Mouse (Mus musculus): ENCODE measurements at regions not wholly inside any gene's neighbourhood (a gene's known extent, or its start where the extent isn't known, plus 50 kb on each side); places are given as distances from the start of the nearest gene placed in this dataset.

DNA sequence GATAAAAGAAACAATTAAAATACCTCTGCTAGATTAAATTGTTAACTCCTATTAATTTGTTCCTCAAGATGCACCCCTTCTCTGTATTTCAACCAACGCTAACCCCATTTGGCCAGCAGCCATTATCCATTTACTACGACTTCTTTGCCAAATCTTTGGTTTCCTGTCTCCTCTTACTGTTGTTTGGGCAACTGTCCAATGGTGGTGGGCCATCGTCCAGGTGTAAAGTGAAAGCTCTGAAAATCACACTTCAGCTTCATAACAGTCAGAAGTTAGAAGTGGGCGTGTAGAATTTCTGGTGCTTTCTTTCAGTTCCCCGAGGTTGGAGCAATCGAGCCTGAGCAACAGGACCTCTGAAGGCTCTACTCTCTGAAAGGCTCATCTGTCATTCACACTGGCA is 66.8 kb upstream of the Zbtb20 start:
- ChIA-PET POLR2A (no interaction called here), CTCF (no interaction called here)
- no peaks in the 10 kb centered on the region for H3K27me3 ChIP-seq
- in situ Hi-C loops (cut with MboI; ENCODE audit: low pct_unique_long_range_greater_than_20kb): no loop called here
- TF ChIP-seq CTCF (IDR thresholded peaks at IDR 0.05): no peak
- ATAC-seq (no peak), DNase-seq (ENCODE audit: low read depth, low spot score) (no peak)

DNA sequence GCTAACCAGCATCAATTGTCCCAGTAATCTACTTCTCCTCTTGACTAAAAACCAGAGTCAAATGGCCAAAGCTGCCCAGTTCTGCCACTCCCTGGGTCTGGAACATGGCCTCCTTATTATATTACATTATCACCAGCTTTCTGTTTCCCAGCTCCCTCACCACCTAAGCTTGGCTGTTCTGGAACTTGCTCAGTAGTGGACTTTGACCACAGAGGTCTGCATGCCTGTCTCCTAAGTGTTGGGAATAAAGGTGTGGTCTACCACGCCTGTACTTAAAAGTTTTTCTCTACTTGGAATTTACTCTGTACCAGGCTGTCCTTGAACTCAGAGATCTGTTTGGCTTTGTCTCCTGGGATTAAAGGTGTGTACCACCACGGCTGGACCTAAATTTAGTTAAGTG is 68.1 kb upstream of the Zbtb20 start:
- H3K27me3 ChIP-seq: no peaks in the 10 kb centered on the region
- POLR2A ChIA-PET: no interaction called here
- no peak for ATAC-seq
- TF ChIP-seq CTCF (IDR thresholded peaks at IDR 0.05): no peak
- DNase-seq (ENCODE audit: low read depth, low spot score): no peak
- in situ Hi-C loops (cut with MboI; ENCODE audit: low pct_unique_long_range_greater_than_20kb): no loop called here
- CTCF ChIA-PET: no interaction called here

DNA sequence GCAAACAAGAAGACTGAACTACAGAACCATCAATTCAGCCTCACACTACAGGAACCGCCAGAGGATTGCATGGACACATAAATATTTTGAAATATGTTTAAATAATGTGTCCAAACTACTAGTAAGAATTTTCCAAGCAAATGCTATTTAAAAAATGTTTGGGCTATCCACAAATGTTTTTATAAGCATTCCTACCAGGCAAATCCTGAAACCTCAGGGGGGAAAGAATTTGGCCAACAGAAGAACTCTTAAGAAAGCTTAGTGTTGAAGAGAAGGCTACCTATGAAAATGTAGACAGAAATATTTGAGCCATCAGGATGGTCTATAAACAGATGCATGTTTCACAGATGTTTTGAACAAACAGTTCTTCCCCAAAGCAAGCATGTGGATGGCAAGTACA is 72.1 kb upstream of the Zbtb20 start:
- DNase-seq (ENCODE audit: low read depth, low spot score) (peak; percentile 33), ATAC-seq (peak; percentile 93)
- CTCF ChIA-PET: interaction anchor here (1.3 kb wide), 1 partner anchor 9 kb away, joined by 3 read pairs; no protein-coding TSS in a partner anchor
- H3K27me3 ChIP-seq: no peaks in the 10 kb centered on the region
- no peak for TF ChIP-seq CTCF (IDR thresholded peaks at IDR 0.05)
- POLR2A ChIA-PET: no interaction called here
- in situ Hi-C loops (cut with MboI; ENCODE audit: low pct_unique_long_range_greater_than_20kb): no loop called here

DNA sequence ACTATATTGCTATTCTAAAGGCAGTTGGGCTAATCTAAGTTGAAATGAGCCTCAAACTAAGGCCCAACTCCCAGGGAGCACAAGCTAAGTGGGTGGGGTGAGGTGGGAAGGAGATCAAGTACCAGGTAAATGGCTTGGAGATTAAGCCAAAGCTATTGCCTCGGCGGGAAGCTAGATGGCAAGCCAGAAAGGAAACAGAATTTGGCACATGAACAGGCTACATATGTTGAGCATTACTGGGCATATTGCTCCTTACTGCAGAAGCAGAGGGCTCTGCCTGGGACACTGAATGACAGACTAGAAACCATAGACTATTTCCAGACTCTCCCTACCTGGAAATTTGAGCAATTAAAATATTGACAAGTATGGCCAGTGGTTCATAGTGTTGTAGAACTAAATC is 83.1 kb upstream of the Zbtb20 start:
- DNase-seq (ENCODE audit: low read depth, low spot score) (no peak), ATAC-seq (no peak)
- H3K27me3 ChIP-seq: no peaks in the 10 kb centered on the region
- POLR2A ChIA-PET: no interaction called here
- CTCF ChIA-PET: no interaction called here
- in situ Hi-C loops (cut with MboI; ENCODE audit: low pct_unique_long_range_greater_than_20kb): no loop called here
- TF ChIP-seq CTCF (IDR thresholded peaks at IDR 0.05): no peak

DNA sequence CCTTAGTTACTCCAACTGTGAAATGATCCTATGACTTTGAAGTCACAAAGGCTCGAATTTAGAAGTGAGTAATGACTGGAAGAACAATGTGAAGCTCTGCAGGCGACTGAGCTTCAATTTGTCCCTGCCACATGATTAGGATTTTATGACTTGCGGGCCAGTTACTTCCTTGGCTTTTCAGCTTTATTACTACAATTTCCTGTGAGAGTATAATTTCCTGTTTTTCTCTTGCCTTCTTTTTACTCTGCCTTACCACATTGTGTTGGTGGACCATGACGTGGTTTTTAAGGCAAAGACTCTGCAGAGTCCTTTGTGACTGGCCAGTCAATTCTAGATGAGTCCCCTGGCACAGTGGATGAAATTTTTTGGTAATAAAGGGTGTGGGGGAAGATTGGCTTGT is 91.0 kb upstream of the Zbtb20 start:
- TF ChIP-seq CTCF (IDR thresholded peaks at IDR 0.05): no peak
- CTCF ChIA-PET: no interaction called here
- no peaks in the 10 kb centered on the region for H3K27me3 ChIP-seq
- POLR2A ChIA-PET: no interaction called here
- in situ Hi-C loops (cut with MboI; ENCODE audit: low pct_unique_long_range_greater_than_20kb): loop anchor here (5.0 kb wide), 1 partner anchor 507 kb away; no protein-coding TSS in a partner anchor
- ATAC-seq (no peak), DNase-seq (ENCODE audit: low read depth, low spot score) (peak; percentile 3)

DNA sequence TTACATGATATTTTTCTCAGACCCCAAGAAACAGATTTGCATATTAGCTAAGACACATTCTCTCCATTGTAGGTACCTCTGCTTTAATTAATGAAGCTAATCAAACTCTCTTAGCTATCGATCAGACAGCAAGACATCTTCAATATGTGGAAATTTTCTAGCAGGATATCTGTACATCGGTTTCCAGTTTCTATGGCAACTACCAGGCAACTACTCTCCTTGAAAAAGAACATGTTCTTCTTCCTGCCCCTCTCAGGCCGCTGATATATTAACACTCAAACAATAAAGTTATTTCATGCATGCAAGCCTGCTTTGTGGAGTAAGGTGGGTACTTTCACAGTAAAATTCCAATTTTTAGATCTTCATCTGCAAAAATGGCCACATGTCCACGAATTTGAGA is 91.7 kb upstream of the Zbtb20 start:
- TF ChIP-seq CTCF (IDR thresholded peaks at IDR 0.05): no peak
- DNase-seq (ENCODE audit: low read depth, low spot score): no peak
- POLR2A ChIA-PET: no interaction called here
- no peak for ATAC-seq
- in situ Hi-C loops (cut with MboI; ENCODE audit: low pct_unique_long_range_greater_than_20kb): loop anchor here (5.0 kb wide), 1 partner anchor 507 kb away; no protein-coding TSS in a partner anchor
- no peaks in the 10 kb centered on the region for H3K27me3 ChIP-seq
- CTCF ChIA-PET: no interaction called here

DNA sequence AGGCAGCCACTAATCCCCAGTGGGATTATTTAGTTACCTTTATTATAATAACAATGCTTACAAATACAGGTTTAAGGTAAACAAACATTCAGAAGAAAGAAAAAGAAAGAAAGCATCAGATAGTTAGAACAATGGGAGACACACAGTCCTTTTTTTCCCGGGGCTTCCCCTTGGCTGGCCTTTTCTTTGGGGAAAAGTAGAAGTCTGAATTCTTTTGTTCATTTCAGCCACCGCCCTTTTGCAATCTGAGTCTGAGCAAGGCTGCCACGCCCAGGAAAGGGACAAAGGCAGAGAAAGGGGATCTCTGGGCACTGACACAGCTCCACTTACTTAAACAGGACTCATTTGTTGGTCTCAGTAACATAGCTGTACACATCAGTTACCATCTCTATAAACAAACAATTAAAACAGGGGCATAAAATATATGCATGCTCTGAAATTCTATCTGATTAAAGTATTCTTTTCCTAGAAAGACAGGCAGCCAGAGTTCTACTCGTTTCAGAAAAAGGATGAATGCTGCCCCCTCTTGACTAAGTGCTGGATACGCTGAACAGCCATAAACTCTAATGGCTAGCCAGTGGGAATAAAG is 93.5 kb upstream of the Zbtb20 start:
- in situ Hi-C loops (cut with MboI; ENCODE audit: low pct_unique_long_range_greater_than_20kb): loop anchor here (5.0 kb wide), 1 partner anchor 505 kb away; no protein-coding TSS in a partner anchor
- peak; percentile 67 for TF ChIP-seq CTCF (IDR thresholded peaks at IDR 0.05)
- ChIA-PET POLR2A (interaction anchor here (0.6 kb wide), 1 partner anchor 736 kb away, joined by 3 read pairs; no protein-coding TSS in a partner anchor), CTCF (interaction anchor here (0.7 to 1.5 kb wide), 5 partner anchors 9 to 507 kb away, joined by 3 to 6 read pairs (median 3); no protein-coding TSS in a partner anchor)
- H3K27me3 ChIP-seq: no peaks in the 10 kb centered on the region
- DNase-seq (ENCODE audit: low read depth, low spot score): peak; percentile 7
- no peak for ATAC-seq

DNA sequence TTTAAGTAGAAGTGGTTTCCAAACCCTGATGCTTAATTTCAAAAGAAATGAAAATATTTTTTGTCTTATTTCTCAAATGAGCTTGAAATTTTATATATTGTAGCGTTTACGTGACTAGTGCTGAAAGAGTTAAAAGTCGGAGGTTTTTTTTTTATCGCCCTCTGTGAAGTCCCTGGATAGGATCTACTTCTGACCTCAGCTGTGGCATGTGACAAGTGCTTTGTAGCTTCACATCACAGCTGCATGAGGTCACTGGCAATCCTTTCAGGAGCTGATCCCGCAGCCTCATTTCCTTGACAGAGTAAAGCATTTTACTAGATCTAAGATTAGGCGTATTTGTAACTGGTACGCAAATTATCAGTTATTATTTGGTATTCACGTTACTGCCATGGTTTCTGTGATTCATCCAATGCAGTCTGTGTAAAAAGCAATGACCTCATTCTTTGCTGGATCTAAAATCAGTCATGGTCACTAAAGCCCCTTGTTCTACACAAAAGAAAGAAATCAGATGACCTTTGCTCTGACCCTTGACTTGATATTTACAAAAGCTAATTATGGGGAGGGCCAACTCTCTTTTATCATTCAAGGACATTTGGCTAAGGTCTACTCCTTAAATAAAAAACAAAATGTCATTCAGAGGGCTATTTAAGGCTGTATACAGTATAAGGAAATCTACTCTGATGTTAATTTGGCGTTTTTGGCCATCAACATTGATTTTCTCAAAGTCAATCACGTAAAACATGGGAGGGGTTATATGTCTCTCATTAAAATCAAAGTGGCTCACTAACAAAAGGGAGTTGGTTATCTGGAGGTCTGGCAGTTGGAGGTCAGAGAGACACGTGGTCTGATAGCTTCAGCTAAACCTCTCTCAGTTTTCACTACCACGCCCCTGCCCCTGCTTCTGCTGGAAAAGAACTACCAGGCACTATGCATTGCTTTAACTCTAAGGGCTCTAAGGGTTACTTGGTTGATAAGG is 94.3 kb upstream of the Zbtb20 start:
- in situ Hi-C loops (cut with MboI; ENCODE audit: low pct_unique_long_range_greater_than_20kb): loop anchor here (5.0 kb wide), 1 partner anchor 504 kb away; no protein-coding TSS in a partner anchor
- POLR2A ChIA-PET: interaction anchor here (0.7 kb wide), 1 partner anchor 324 kb away, joined by 4 read pairs; no protein-coding TSS in a partner anchor
- no peaks in the 10 kb centered on the region for H3K27me3 ChIP-seq
- CTCF ChIA-PET: interaction anchor here (1.1 to 1.5 kb wide), 4 partner anchors 9 to 14 kb away, joined by 3 to 6 read pairs (median 4); no protein-coding TSS in a partner anchor
- DNase-seq (ENCODE audit: low read depth, low spot score) (no peak), ATAC-seq (no peak)
- no peak for TF ChIP-seq CTCF (IDR thresholded peaks at IDR 0.05)

DNA sequence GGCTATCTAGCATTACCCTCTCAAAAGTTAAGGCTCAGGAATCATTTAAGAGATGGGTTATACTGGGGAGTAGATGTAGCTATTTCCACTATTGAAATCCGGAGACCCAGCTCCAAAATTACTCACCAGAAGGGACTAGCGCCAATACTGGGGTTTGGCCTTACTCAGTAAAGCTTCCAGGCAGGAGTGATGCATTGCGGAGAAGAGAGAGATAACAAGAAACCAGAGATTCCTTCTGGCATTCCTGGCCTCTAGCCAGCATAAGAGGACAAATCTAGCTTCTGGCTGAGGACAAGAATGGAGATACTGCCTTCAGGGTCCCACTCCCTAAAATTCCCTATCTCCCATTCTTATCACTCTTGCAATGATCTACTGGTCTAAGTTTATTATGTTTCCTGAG is 95.7 kb upstream of the Zbtb20 start:
- no peaks in the 10 kb centered on the region for H3K27me3 ChIP-seq
- POLR2A ChIA-PET: no interaction called here
- CTCF ChIA-PET: no interaction called here
- no peak for DNase-seq (ENCODE audit: low read depth, low spot score)
- in situ Hi-C loops (cut with MboI; ENCODE audit: low pct_unique_long_range_greater_than_20kb): loop anchor here (5.0 kb wide), 1 partner anchor 503 kb away; no protein-coding TSS in a partner anchor
- no peak for TF ChIP-seq CTCF (IDR thresholded peaks at IDR 0.05)
- no peak for ATAC-seq

DNA sequence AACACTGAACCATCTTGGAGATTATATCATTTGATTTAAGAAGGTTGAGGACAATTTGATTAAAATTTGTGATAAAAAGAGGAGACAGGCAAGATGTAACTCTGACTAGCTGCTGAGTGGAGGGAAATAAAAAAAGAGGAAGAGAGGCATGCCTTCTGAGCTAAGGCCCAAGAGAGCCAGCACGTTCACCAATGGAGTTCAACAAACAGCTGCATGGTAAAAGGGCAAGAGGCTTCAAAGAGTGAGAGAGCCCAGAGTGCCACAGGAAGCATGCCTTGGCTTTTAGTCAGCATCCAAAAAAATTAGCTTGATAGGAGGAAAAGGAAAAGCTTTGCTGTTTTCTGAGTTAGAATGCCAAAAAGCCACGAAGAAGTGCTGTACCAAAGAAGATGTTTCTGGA is 103.0 kb upstream of the Zbtb20 start:
- ChIA-PET CTCF (interaction anchor here (1.3 kb wide), 1 partner anchor 9 kb away, joined by 6 read pairs; no protein-coding TSS in a partner anchor), POLR2A (no interaction called here)
- in situ Hi-C loops (cut with MboI; ENCODE audit: low pct_unique_long_range_greater_than_20kb): no loop called here
- DNase-seq (ENCODE audit: low read depth, low spot score) (no peak), ATAC-seq (no peak)
- H3K27me3 ChIP-seq: peaks cover 7% of the 10 kb centered on the region
- no peak for TF ChIP-seq CTCF (IDR thresholded peaks at IDR 0.05)

DNA sequence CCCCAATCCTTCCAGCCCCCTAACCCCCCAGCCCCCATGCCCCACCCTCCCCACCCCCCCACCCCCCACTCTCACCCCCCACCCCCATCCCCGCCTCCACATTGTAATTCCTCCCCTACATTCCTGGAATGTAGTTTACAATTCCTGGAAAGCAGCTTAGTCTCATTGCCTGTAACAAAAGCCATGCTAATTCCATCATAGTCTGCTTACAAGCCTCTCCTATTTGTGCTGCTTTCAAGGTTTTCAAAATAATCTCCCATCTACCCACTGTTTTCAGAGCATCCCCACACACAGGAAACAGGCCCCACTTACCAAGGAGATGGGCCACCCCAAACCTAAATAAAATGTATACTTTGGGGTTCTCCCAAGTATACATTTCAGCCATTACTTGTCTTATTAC is 105.5 kb upstream of the Zbtb20 start:
- POLR2A ChIA-PET: no interaction called here
- no peak for TF ChIP-seq CTCF (IDR thresholded peaks at IDR 0.05)
- DNase-seq (ENCODE audit: low read depth, low spot score): no peak
- in situ Hi-C loops (cut with MboI; ENCODE audit: low pct_unique_long_range_greater_than_20kb): no loop called here
- CTCF ChIA-PET: interaction anchor here (1.2 kb wide), 1 partner anchor 11 kb away, joined by 3 read pairs; no protein-coding TSS in a partner anchor
- peaks cover 15% of the 10 kb centered on the region for H3K27me3 ChIP-seq
- no peak for ATAC-seq
